Mouse (Mus musculus) stomach, postnatal 0 days (tissue): ENCODE results near the gene Csnk1d.

Source experiments
- CTCF ChIP-seq: IDR thresholded peaks from 2 replicates; pipeline ENCODE4 v1.5.1; 2016; ENCODE audit warnings: antibody characterized with exemption, low read depth, mild to moderate bottlenecking, moderate library complexity
- EP300 ChIP-seq: optimal IDR thresholded peaks from 2 replicates; pipeline ENCODE3; 2016; ENCODE audit warnings: antibody characterized with exemption

DNA sequence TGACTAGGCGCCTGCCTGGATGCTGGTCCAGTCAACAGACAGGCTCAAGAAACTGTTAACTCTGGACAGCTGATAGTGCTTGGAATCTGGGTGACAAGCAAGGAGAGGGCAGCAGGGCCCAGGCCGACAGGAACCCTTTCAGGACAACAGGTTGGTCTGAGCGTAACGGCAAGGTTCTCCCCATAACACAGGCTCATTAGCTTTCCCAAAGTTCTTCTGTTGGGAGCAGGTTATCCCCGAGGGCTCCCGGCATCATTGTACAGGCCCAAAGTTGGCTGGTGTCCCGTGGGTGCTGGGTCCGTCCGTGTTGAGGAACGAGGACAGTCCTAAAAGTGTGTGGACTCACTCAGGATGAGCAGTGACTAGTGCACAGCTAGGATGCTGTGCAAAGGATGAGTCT is 41.3 kb downstream of the Csnk1d start:
- TF ChIP-seq CTCF: no peak
- no peak for TF ChIP-seq EP300
